Mouse (Mus musculus) hindbrain, postnatal 0 days (tissue): ENCODE data around the gene Srpk1. TPM values are rescaled to one million over a fixed set of nuclear protein-coding genes. Genes with fewer than 3 reads are reported as not detected.

Experiments
- ATAC-seq: fragments of 200-750 bp; cut with Nextera tagmentation; 2 replicates; pipeline ENCODE4 v1.8.0; 2017; ENCODE audit warnings: mild to moderate bottlenecking, moderate TSS enrichment, moderate library complexity
- DNase-seq: peaks from one replicate; pipeline ENCODE4 v3.0.0-alpha.2; 2015; ENCODE audit warnings: low spot score
- H3K27ac ChIP-seq: fragments of 300-500 bp; sonication (generic); 2 replicates; pipeline ENCODE4 v1.5.1; 2014; ENCODE audit warnings: mild to moderate bottlenecking
- H3K27me3 ChIP-seq: fragments of 300-500 bp; sonication (generic); 2 replicates; pipeline ENCODE4 v1.6.1; 2014; ENCODE audit warnings: low read length, mixed read lengths; ENCODE audit not compliant: insufficient read depth
- H3K36me3 ChIP-seq: fragments of 300-500 bp; sonication (generic); 2 replicates; pipeline ENCODE4 v1.6.1; 2014; ENCODE audit warnings: low read length, mixed read lengths; ENCODE audit not compliant: insufficient read depth
- H3K4me1 ChIP-seq: fragments of 300-500 bp; sonication (generic); 2 replicates; pipeline ENCODE4 v1.6.1; 2014; ENCODE audit warnings: antibody characterized with exemption, low read length, mixed read lengths; ENCODE audit not compliant: insufficient read depth
- H3K4me2 ChIP-seq: fragments of 300-500 bp; sonication (generic); 2 replicates; pipeline ENCODE4 v1.6.1; 2014; ENCODE audit warnings: low read depth, mild to moderate bottlenecking, low read length, moderate library complexity, mixed read lengths
- H3K4me3 ChIP-seq: fragments of 300-500 bp; sonication (generic); 2 replicates; pipeline ENCODE4 v1.5.1; 2014; ENCODE audit warnings: low read length
- H3K9ac ChIP-seq: fragments of 300-500 bp; sonication (generic); replicated peaks from 2 replicates; pipeline ENCODE4 v1.6.1; 2014; ENCODE audit warnings: mild to moderate bottlenecking, low read length, moderate library complexity, mixed read lengths
- H3K9me3 ChIP-seq: fragments of 300-500 bp; sonication (generic); 2 replicates; pipeline ENCODE4 v1.6.1; 2016; ENCODE audit warnings: low read length, mixed read lengths
- CTCF ChIP-seq: IDR thresholded peaks from 2 replicates; pipeline ENCODE4 v1.5.1; 2016; ENCODE audit warnings: antibody characterized with exemption, control low read depth, low read depth
- WGBS: fragments of 180-500 bp; shearing (Covaris S2); extraction: QIAGEN DNeasy Blood & Tissue Kit; methylation state at CpG from one replicate; pipeline ENCODE4 v1.1.7; 2014; 5-methylcytosine and 5-hydroxymethylcytosine counted together
- microRNA-seq, 2 experiments: library from miRNA; unstranded; fragments of <30 nt; microRNA quantifications; one replicate each; pipeline ENCODE4; 2016
- polyA plus RNA-seq: library from polyadenylated mRNA; unstranded; fragments of >200 nt; fragmentation: Nextera tagmentation; extraction: Ambion mirVana; gene quantifications from 2 replicates; pipeline ENCODE4 v1.2.1, GENCODE M21; 2015
- total RNA-seq: library from RNA; depleted of rRNA; stranded (reverse); fragments of >200 nt; gene quantifications from 2 replicates; pipeline ENCODE4 v1.2.3, GENCODE M21; 2014; rRNA removed

Srpk1 gene
- total and polyA plus RNA-seq, 2 experiments from 2014 or later, result 52.1 to 77.2 TPM

GRCm38 (mm10) chr17:28546925-28547324, 75.6 kb downstream of the Srpk1 start:
- no peak overlapping the region for H3K4me2 ChIP-seq
- H3K9ac ChIP-seq, result no peak overlapping the region
- H3K27ac ChIP-seq, result no peak overlapping the region
- H3K4me1 ChIP-seq, result no peaks in the 10 kb centered on the region
- no peak for ATAC-seq
- no peak for DNase-seq
- WGBS, result 88% methylated on average over 1 of the region's 1 CpGs
- no peaks in the 10 kb centered on the region for H3K27me3 ChIP-seq
- H3K4me3 ChIP-seq, result no peak overlapping the region
- no peaks in the 10 kb centered on the region for H3K9me3 ChIP-seq
- no peaks in the 10 kb centered on the region for H3K36me3 ChIP-seq
- TF ChIP-seq CTCF, result no peak

DNA sequence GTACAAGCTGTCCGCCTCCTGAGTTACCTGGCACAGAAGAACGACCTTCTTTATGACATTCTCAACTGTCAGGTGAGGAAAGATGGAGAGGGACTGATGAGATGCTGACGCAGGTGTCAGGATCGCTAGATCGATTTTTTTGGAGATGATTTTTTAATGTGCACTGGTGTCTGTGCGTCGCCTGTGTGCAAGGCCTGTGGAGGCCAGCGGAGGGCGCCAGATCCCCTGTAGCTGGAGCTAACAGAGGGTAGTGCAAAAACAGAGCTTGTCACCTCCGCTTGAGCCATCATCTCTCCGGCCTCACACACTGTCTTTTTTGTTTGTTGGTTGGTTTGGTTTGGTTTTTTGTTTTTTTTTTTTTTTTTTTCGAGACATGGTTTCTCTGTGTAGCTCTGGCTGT, 84.6 kb downstream of the Srpk1 start:
- Histone ChIP-seq H3K4me1 (no peaks in the 10 kb centered on the region), H3K9me3 (no peaks in the 10 kb centered on the region), H3K4me3 (no peak overlapping the region), H3K9ac (no peak overlapping the region), H3K4me2 (no peak overlapping the region), H3K36me3 (no peaks in the 10 kb centered on the region), H3K27me3 (no peaks in the 10 kb centered on the region), H3K27ac (no peak overlapping the region)
- DNase-seq (no peak), ATAC-seq (no peak)
- 0 out of 2 replicates have a peak, but pooled peaks have one; percentile 4 for TF ChIP-seq CTCF
- 48% methylated on average over 12 of the region's 12 CpGs for WGBS

Small RNAs within 50 kb of the gene (microRNA-seq; reads per million reads assigned to microRNA genes)
- 0 reads per million in 2 experiments for gene Mir6969

Other genes with a start within 250 kb of the Srpk1 start
- 27.5 and 31.3 TPM in 2 replicates for gene Fkbp5, start 105.2 kb downstream of the Srpk1 start, total RNA-seq
- gene Fkbp5, start 105.2 kb downstream of the Srpk1 start, polyA plus RNA-seq, result 18.5 and 20.0 TPM in 2 replicates
- gene Armc12, start 91.9 kb downstream of the Srpk1 start, total RNA-seq, result not detected in 2 replicates
- not detected in 2 replicates for gene Armc12, start 91.9 kb downstream of the Srpk1 start, polyA plus RNA-seq
- not detected in 2 replicates for gene Clpsl2, start 73.3 kb downstream of the Srpk1 start, total RNA-seq
- not detected in 2 replicates for gene Clpsl2, start 73.3 kb downstream of the Srpk1 start, polyA plus RNA-seq
- not detected in 2 replicates for gene Clps, start 61.9 kb downstream of the Srpk1 start, total RNA-seq
- gene Clps, start 61.9 kb downstream of the Srpk1 start, polyA plus RNA-seq, result not detected in 2 replicates
- gene Lhfpl5, start 47.1 kb downstream of the Srpk1 start, total RNA-seq, result 26.6 and 42.3 TPM in 2 replicates
- gene Lhfpl5, start 47.1 kb downstream of the Srpk1 start, polyA plus RNA-seq, result 27.3 and 29.7 TPM in 2 replicates
- 1.9 and 3.4 TPM in 2 replicates for gene Slc26a8, start 67.5 kb upstream of the Srpk1 start, total RNA-seq
- 1.7 and 2.2 TPM in 2 replicates for gene Slc26a8, start 67.5 kb upstream of the Srpk1 start, polyA plus RNA-seq
- gene Mapk14, start 68.6 kb upstream of the Srpk1 start, total RNA-seq, result 35.7 and 41.8 TPM in 2 replicates
- gene Mapk14, start 68.6 kb upstream of the Srpk1 start, polyA plus RNA-seq, result 19.5 TPM in 2 replicates
- 2.3 and 4.3 TPM in 2 replicates for gene AC170998.1, start 103.4 kb upstream of the Srpk1 start, total RNA-seq
- 3.1 and 3.4 TPM in 2 replicates for gene AC170998.1, start 103.4 kb upstream of the Srpk1 start, polyA plus RNA-seq
- 0.37 TPM in 1 of 2 replicates, not detected in the other for gene Mapk13, start 146.6 kb upstream of the Srpk1 start, total RNA-seq
- 1.7 and 1.9 TPM in 2 replicates for gene Mapk13, start 146.6 kb upstream of the Srpk1 start, polyA plus RNA-seq
- 10.1 and 16.5 TPM in 2 replicates for gene Brpf3, start 178.4 kb upstream of the Srpk1 start, total RNA-seq
- 4.5 and 4.7 TPM in 2 replicates for gene Brpf3, start 178.4 kb upstream of the Srpk1 start, polyA plus RNA-seq
- gene Pnpla1, start 235.7 kb upstream of the Srpk1 start, total RNA-seq, result 0.10 and 0.22 TPM in 2 replicates
- gene Pnpla1, start 235.7 kb upstream of the Srpk1 start, polyA plus RNA-seq, result 0.08 and 0.09 TPM in 2 replicates